Mouse (Mus musculus) urinary bladder, postnatal 4 days (tissue): Measurements from ENCODE around the gene Bhmt.
"Not testable (repeated sequence)": the region's sequence is repeated elsewhere in the genome, so short reads cannot be mapped to it uniquely, and the experiment has no call there.

Experiments used
- DNase-seq, 2 experiments: peaks; one replicate each; pipeline ENCODE4 v3.0.0; 2021 to 2022; ENCODE audit warnings: low spot score in 2 of 2

The Bhmt gene

GRCm38 (mm10) chr13:93607701-93608100 lies 30.1 kb downstream of the Bhmt start:
- DNase-seq, result no peak

- no peak for DNase-seq
Measured at GRCm38 (mm10) chr13:93606868-93607578, 30.7 kb downstream of the Bhmt start.

GRCm38 (mm10) chr13:93604698-93605097 lies 33.1 kb downstream of the Bhmt start:
- DNase-seq, result no peak

GRCm38 (mm10) chr13:93601527-93601926 lies 36.2 kb downstream of the Bhmt start:
- DNase-seq, result no peak

GRCm38 (mm10) chr13:93593040-93593699 lies 44.6 kb downstream of the Bhmt start:
- DNase-seq, result no peak

- not testable (repeated sequence) for DNase-seq
Measured at GRCm38 (mm10) chr13:93582526-93582925, 55.2 kb downstream of the Bhmt start.

- no peak for DNase-seq
Measured at GRCm38 (mm10) chr13:93580431-93580830, 57.3 kb downstream of the Bhmt start.

- no peak for DNase-seq
Measured at GRCm38 (mm10) chr13:93569676-93570075, 68.1 kb downstream of the Bhmt start.
